Mouse (Mus musculus) liver, embryonic 13.5 days (tissue): ENCODE measurements at regions not wholly inside any gene's neighbourhood (a gene's known extent, or its start where the extent isn't known, plus 50 kb on each side); places are given as distances from the start of the nearest gene placed in this dataset.

ENCODE experiments used
- ATAC-seq: fragments of 200-750 bp; cut with Nextera tagmentation; 2 replicates; pipeline ENCODE4 v1.8.0; 2017; ENCODE audit warnings: low read depth, mild to moderate bottlenecking, moderate number of reproducible peaks, moderate library complexity
- DNase-seq: peaks from one replicate; pipeline ENCODE4 v3.0.0; 2022
- H3K27ac ChIP-seq: fragments of 300-500 bp; sonication (generic); 2 replicates; pipeline ENCODE4 v1.5.1; 2015; ENCODE audit warnings: moderate library complexity, mild to moderate bottlenecking, inconsistent platforms
- H3K27me3 ChIP-seq: fragments of 300-500 bp; sonication (generic); 2 replicates; pipeline ENCODE4 v1.6.1; 2015; ENCODE audit warnings: mild to moderate bottlenecking, inconsistent platforms
- H3K36me3 ChIP-seq: fragments of 300-500 bp; sonication (generic); 2 replicates; pipeline ENCODE4 v1.6.1; 2015; ENCODE audit warnings: mild to moderate bottlenecking, inconsistent platforms
- H3K4me1 ChIP-seq: fragments of 300-500 bp; sonication (generic); replicated peaks from 2 replicates; pipeline ENCODE4 v1.6.1; 2015; ENCODE audit warnings: inconsistent platforms
- H3K4me2 ChIP-seq: fragments of 300-500 bp; sonication (generic); 2 replicates; pipeline ENCODE4 v1.6.1; 2015; ENCODE audit warnings: inconsistent platforms, mild to moderate bottlenecking, moderate library complexity
- H3K4me3 ChIP-seq: fragments of 300-500 bp; sonication (generic); replicated peaks from 2 replicates; pipeline ENCODE4 v1.5.1; 2015; ENCODE audit warnings: mild to moderate bottlenecking, inconsistent platforms
- H3K9ac ChIP-seq: fragments of 300-500 bp; sonication (generic); 2 replicates; pipeline ENCODE4 v1.6.1; 2015; ENCODE audit warnings: mild to moderate bottlenecking, inconsistent platforms
- H3K9me3 ChIP-seq: fragments of 300-500 bp; sonication (generic); replicated peaks from 2 replicates; pipeline ENCODE4 v1.6.1; 2016; ENCODE audit warnings: inconsistent platforms
- WGBS: fragments of 180-500 bp; shearing (Covaris S2); methylation state at CpG from one replicate; pipeline ENCODE4 v1.1.7; 2015; ENCODE audit not compliant: insufficient replicate concordance; 5-methylcytosine and 5-hydroxymethylcytosine counted together

DNA sequence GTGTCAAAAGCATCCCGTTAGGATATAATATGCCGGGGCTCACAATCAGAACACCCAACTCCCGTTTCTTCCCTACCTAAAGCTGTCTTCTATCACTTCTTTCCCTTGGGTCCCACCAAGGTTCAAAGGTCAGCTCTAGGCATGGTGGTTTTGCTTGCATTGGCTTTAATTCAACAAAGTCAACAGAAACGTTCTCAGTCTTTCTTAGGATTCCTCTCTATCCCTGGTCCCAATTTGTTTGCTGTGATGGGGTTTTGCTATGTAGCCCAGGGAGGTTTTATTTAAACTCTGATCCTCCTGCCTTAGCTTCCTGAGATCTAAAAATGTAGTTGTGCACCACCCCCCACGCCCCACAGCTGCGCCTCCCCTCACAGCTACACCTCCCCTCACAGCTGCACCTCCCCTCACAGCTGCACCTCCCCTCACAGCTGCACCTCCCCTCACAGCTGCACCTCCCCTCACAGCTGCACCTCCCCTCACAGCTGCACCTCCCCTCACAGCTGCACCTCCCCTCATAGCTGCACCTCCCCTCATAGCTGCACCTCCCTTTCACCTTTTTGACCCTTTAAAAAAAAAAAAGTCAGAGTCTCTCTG lies 73.1 kb upstream of the Spred2 start:
- Histone ChIP-seq H3K27me3 (no peaks in the 10 kb centered on the region), H3K9ac (no peak overlapping the region), H3K4me1 (peaks cover 7% of the 10 kb centered on the region; the same call in 1 of the 2 replicates), H3K4me2 (no peak overlapping the region), H3K4me3 (no peak overlapping the region), H3K36me3 (no peaks in the 10 kb centered on the region), H3K27ac (peak overlapping the region; percentile 55), H3K9me3 (no peaks in the 10 kb centered on the region)
- WGBS: 25% methylated on average over 6 of the region's 6 CpGs
- ATAC-seq (peak; percentile 29; the same call in 1 of the 2 replicates), DNase-seq (no peak)

DNA sequence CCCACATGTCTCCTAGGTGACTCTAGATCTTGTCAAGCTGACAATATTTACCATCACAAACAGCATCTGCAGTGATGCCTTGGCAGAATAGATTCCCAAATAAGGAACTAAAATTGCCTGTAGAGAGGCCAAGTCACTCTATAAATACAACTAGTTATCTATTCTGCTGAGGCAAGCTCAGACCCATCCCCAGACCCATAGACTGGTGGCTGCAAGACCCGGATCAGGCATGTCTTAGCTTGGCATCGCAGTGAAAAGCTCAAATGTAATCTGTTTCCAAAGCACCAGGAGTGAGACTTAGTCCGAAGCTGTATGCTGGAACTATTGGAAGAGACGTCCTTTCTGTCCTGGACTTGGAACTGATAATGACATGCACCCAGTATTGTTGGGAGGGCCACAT lies 62.6 kb upstream of the Spred2 start:
- Histone ChIP-seq H3K4me1 (no peaks in the 10 kb centered on the region), H3K4me2 (no peak overlapping the region), H3K9me3 (no peaks in the 10 kb centered on the region), H3K27ac (no peak overlapping the region), H3K9ac (no peak overlapping the region), H3K36me3 (no peaks in the 10 kb centered on the region), H3K4me3 (no peak overlapping the region), H3K27me3 (no peaks in the 10 kb centered on the region)
- WGBS: 75% methylated on average over 4 of the region's 4 CpGs
- ATAC-seq: no peak
- no peak for DNase-seq

DNA sequence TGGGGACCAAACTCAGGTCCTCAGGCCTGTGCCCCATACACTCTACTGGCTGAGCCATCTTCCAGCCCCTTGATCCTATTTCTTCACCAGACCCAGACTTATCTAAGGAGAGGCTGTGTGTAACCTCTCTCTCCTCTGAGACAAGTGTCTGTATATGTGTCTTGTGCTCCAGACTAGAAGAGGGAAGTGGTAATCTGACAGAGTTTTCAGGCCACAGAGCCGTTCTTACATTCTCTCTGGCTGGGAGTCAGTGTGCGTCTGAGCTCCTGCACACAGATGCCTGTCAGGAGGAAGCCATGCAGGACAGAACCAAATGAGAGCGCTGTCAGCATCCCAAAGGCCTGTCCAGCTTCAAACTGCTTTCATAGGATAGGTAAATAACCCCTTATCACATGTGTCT lies 60.8 kb upstream of the Spred2 start:
- H3K4me3 ChIP-seq: no peak overlapping the region
- H3K4me2 ChIP-seq: no peak overlapping the region
- ATAC-seq (no peak), DNase-seq (no peak)
- no peak overlapping the region for H3K9ac ChIP-seq
- H3K4me1 ChIP-seq: no peaks in the 10 kb centered on the region
- 40% methylated on average over 3 of the region's 3 CpGs for WGBS
- H3K27ac ChIP-seq: no peak overlapping the region
- no peaks in the 10 kb centered on the region for H3K27me3 ChIP-seq
- no peaks in the 10 kb centered on the region for H3K36me3 ChIP-seq
- H3K9me3 ChIP-seq: no peaks in the 10 kb centered on the region

DNA sequence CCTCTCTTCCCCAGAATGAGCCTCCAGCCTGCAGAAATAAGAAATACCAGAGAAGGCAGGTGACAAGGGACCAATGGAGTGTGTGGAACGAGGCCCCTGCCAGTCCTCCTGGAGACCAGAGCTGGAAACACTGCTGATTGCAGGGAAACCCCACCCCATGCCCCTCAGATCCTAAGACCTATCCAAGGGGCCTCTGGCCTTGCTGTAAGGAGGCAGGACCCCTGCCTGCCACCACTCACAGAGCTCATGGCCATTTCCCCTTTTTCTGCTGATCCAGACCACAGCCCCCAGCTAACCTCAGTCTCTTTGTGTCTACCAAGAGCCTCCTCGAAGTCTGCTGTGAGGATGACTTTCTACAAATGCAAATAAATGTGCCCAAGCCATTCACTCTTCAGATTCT lies 57.9 kb upstream of the Spred2 start:
- no peak overlapping the region for H3K27ac ChIP-seq
- H3K9ac ChIP-seq: no peak overlapping the region
- H3K36me3 ChIP-seq: no peaks in the 10 kb centered on the region
- H3K9me3 ChIP-seq: no peaks in the 10 kb centered on the region
- no peaks in the 10 kb centered on the region for H3K27me3 ChIP-seq
- WGBS: 18% methylated on average over 2 of the region's 2 CpGs
- no peak overlapping the region for H3K4me3 ChIP-seq
- no peaks in the 10 kb centered on the region for H3K4me1 ChIP-seq
- DNase-seq (no peak), ATAC-seq (no peak)
- no peak overlapping the region for H3K4me2 ChIP-seq

DNA sequence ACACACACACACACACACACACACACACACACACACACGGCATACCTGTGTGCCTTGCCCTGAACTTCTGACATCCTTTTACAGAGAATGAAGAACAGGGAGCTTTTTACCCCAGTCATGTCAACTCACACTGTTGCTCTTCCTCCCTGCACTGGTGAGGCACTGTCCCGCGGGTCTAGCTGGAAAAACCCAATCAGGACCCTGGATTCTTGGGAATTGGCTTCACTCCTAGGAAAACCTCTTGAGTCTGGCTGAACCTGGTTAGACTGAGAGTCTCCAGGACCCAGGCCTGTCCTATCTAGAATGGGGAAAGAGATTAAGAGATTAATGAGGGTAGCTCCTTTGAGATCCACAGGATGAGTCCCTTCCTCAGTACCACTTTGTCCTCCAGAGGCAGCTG lies 54.5 kb upstream of the Spred2 start:
- Histone ChIP-seq H3K9ac (no peak overlapping the region), H3K9me3 (no peaks in the 10 kb centered on the region), H3K4me1 (no peaks in the 10 kb centered on the region), H3K27me3 (no peaks in the 10 kb centered on the region), H3K27ac (no peak overlapping the region), H3K4me3 (no peak overlapping the region), H3K36me3 (no peaks in the 10 kb centered on the region), H3K4me2 (no peak overlapping the region)
- no peak for ATAC-seq
- no peak for DNase-seq
- 61% methylated on average over 3 of the region's 3 CpGs for WGBS

DNA sequence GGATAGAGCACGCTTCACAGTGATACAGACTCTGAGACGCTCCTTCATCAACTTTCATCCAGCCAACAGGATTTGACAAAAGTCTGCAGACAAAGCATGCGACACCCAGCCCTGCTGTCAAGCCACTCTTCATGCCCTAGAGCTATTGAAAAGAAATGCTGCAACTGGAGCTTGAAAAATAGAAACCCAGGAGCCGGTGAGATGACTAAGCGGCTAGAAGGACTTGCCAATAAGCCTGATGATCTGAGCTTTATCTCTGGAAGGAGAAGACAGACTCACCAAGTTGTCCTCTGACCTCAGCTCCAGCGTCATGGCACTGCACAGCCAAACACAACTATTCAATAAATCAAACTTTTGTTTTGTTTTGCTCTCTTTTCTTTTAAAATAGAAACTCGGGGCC lies 54.0 kb upstream of the Spred2 start:
- Histone ChIP-seq H3K36me3 (no peaks in the 10 kb centered on the region), H3K27ac (no peak overlapping the region), H3K9me3 (no peaks in the 10 kb centered on the region), H3K4me2 (no peak overlapping the region), H3K27me3 (no peaks in the 10 kb centered on the region), H3K9ac (no peak overlapping the region), H3K4me1 (no peaks in the 10 kb centered on the region), H3K4me3 (no peak overlapping the region)
- DNase-seq (no peak), ATAC-seq (no peak)
- WGBS: 55% methylated on average over 7 of the region's 7 CpGs

DNA sequence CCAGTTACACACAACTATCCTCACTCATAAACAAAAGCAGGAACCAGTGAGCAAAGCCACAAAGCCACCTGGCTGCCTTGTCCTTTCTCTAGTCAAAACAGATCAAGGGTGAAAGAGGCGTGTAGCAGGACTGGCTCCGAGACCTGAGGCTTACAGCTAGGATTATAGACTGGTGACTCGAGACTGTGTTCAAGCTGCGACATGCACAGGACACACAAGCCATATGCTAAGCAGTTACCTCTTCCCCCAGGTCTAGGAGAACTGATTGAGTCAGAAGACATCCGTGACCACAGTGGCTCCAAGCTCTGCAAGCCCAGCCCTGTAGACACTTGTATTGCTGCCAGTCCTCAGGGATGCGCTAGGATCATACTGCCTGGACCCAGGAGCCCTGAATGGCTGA lies 50.4 kb upstream of the Spred2 start:
- DNase-seq: no peak
- Histone ChIP-seq H3K4me1 (no peaks in the 10 kb centered on the region), H3K4me2 (no peak overlapping the region), H3K36me3 (no peaks in the 10 kb centered on the region), H3K9me3 (no peaks in the 10 kb centered on the region), H3K27me3 (no peaks in the 10 kb centered on the region), H3K27ac (no peak overlapping the region), H3K4me3 (no peak overlapping the region), H3K9ac (no peak overlapping the region)
- 66% methylated on average over 6 of the region's 6 CpGs for WGBS
- ATAC-seq: no peak
